Mouse (Mus musculus) thymus, adult 2 months (tissue): ENCODE data around the gene Nlrp3.

ENCODE experiments used
- CTCF ChIP-seq: fragments of 200-500 bp; IDR thresholded peaks from 2 replicates; pipeline ENCODE4 v1.5.1; 2012; ENCODE audit warnings: mild to moderate bottlenecking, control low read depth, low read length, moderate library complexity, borderline replicate concordance; ENCODE audit not compliant: control insufficient read depth, poor library complexity, insufficient read depth; ENCODE audit errors: extremely low read depth
- POLR2A ChIP-seq: fragments of 200-500 bp; IDR thresholded peaks from 2 replicates; pipeline ENCODE4 v1.6.1; 2012; ENCODE audit warnings: mild to moderate bottlenecking, low read length, control low read depth, moderate library complexity; ENCODE audit not compliant: control insufficient read depth, poor library complexity, insufficient read depth; ENCODE audit errors: extremely low read depth

DNA sequence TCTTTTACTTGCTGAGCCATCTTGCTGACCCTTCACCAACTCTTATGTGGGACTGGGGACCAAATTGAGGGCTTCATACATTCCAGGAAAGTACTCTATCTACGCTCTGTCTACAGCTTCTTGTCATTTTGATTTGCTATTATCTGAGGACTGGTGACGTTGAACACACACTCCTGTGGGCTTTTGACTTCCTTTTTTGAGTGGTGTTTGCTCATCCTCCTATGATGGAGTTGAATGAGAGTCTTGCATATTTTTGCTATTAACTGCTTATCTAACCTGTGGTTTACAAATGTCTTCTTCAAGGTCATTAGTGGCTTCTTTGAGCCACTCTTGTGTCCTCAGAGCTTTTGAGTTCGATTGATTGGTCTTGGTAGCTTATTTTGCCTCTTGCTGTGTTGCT, 1.2 kb upstream of the Nlrp3 start:
- no peak for TF ChIP-seq CTCF
- no peak for TF ChIP-seq POLR2A
